Mouse (Mus musculus) forebrain, embryonic 15.5 days (tissue): Measurements from ENCODE around the gene Slc25a25. TPM values are rescaled to one million over a fixed set of nuclear protein-coding genes. Genes with fewer than 3 reads are reported as not detected.

Experiments used
- ATAC-seq: fragments of 200-750 bp; cut with Nextera tagmentation; replicated peaks from 2 replicates; pipeline ENCODE4 v1.8.0; 2017; ENCODE audit warnings: mild to moderate bottlenecking, moderate TSS enrichment, moderate library complexity
- H3K27ac ChIP-seq: fragments of 300-500 bp; sonication (generic); replicated peaks from 2 replicates; pipeline ENCODE4 v1.5.1; 2015; ENCODE audit warnings: mild to moderate bottlenecking, inconsistent platforms
- H3K27me3 ChIP-seq: fragments of 300-500 bp; sonication (generic); 2 replicates; pipeline ENCODE4 v1.6.1; 2015; ENCODE audit warnings: inconsistent platforms
- H3K36me3 ChIP-seq: fragments of 300-500 bp; sonication (generic); 2 replicates; pipeline ENCODE4 v1.6.1; 2015; ENCODE audit warnings: mild to moderate bottlenecking, inconsistent platforms
- H3K4me1 ChIP-seq: fragments of 300-500 bp; sonication (generic); 2 replicates; pipeline ENCODE4 v1.6.1; 2015; ENCODE audit warnings: inconsistent platforms
- H3K4me2 ChIP-seq: fragments of 300-500 bp; sonication (generic); replicated peaks from 2 replicates; pipeline ENCODE4 v1.6.1; 2015; ENCODE audit warnings: mild to moderate bottlenecking, inconsistent platforms
- H3K4me3 ChIP-seq: fragments of 300-500 bp; sonication (generic); 2 replicates; pipeline ENCODE4 v1.5.1; 2015; ENCODE audit warnings: mild to moderate bottlenecking, inconsistent platforms
- H3K9ac ChIP-seq: fragments of 300-500 bp; sonication (generic); replicated peaks from 2 replicates; pipeline ENCODE4 v1.6.1; 2015; ENCODE audit warnings: mild to moderate bottlenecking, inconsistent platforms
- H3K9me3 ChIP-seq: fragments of 300-500 bp; sonication (generic); 2 replicates; pipeline ENCODE4 v1.6.1; 2016; ENCODE audit warnings: inconsistent platforms
- WGBS: fragments of 180-500 bp; shearing (Covaris S2); methylation state at CpG from one replicate; pipeline ENCODE4 v1.1.7; 2015; ENCODE audit warnings: mixed read lengths; 5-methylcytosine and 5-hydroxymethylcytosine counted together
- polyA plus RNA-seq: library from polyadenylated mRNA; unstranded; fragments of >200 nt; fragmentation: Nextera tagmentation; extraction: Ambion mirVana; gene quantifications from 2 replicates; pipeline ENCODE4 v1.2.1, GENCODE M21; 2015

Slc25a25 gene
- polyA plus RNA-seq, 1 experiment from 2014 or later = 48.2 TPM

DNA sequence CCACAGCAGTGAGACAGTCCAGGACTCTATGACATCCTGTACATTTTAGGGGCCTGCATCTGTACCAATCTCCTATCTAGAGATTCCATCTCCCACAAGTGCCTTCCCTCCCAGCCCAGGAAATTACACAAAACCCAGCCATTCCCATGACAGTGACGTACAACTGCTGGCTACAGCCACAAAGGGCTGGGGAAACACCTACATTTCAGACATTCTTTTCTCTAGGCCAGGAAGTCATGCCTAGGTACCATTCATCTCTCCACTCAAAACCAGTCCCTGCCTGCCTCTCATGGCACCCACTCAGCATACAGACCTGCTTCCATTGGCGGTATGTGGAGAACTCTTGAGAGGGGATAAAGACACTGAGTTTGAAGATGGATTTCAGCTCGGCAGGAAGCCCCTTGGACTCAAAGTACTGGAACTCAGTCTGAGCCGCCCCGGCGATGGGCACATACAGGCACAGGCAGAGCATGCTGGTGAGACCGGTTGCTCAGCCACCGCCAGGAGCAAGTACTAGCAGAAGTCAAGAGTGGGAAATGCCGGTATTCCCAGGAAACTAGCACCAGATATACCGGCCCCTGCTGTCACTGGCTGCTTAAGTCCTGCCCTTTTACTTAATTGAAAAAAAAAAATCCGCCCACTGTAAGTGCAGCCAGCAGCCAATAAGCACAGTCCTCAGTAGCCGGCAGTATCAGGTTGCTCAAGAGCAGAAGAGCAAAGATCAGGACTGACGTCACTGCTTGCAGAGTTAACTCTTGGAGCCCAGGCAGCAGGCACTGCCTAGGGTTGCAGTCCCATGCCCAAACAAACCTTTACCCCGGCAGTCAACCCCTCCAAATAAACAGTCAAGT lies 27.5 kb downstream of the Slc25a25 start:
- peaks cover 41% of the 10 kb centered on the region for H3K4me1 ChIP-seq
- H3K9me3 ChIP-seq = no peaks in the 10 kb centered on the region
- no peaks in the 10 kb centered on the region for H3K27me3 ChIP-seq
- WGBS = 2% methylated on average over 14 of the region's 14 CpGs
- peak overlapping the region; percentile 35 for H3K27ac ChIP-seq
- peak overlapping the region; percentile 33 for H3K4me3 ChIP-seq
- peak; percentile 57; the same call in 1 of the 2 replicates for ATAC-seq
- peaks cover 23% of the 10 kb centered on the region for H3K36me3 ChIP-seq
- peak overlapping the region; percentile 33 for H3K9ac ChIP-seq
- H3K4me2 ChIP-seq = peak overlapping the region; percentile 43

- Histone ChIP-seq H3K4me2 (no peak overlapping the region), H3K4me1 (peaks cover 25% of the 10 kb centered on the region), H3K27me3 (no peaks in the 10 kb centered on the region), H3K36me3 (peaks cover 42% of the 10 kb centered on the region), H3K27ac (no peak overlapping the region), H3K9me3 (no peaks in the 10 kb centered on the region), H3K9ac (no peak overlapping the region), H3K4me3 (no peak overlapping the region)
- no peak for ATAC-seq
- 97% methylated on average over 6 of the region's 6 CpGs for WGBS
These were observed 29.4 kb downstream of the Slc25a25 start for GRCm38 (mm10) chr2:32421851-32422251.

GRCm38 (mm10) chr2:32420647-32421046 lies 30.6 kb downstream of the Slc25a25 start:
- Histone ChIP-seq H3K9me3 (no peaks in the 10 kb centered on the region), H3K27ac (no peak overlapping the region), H3K4me1 (peaks cover 25% of the 10 kb centered on the region), H3K4me2 (no peak overlapping the region), H3K4me3 (no peak overlapping the region), H3K9ac (no peak overlapping the region), H3K27me3 (no peaks in the 10 kb centered on the region), H3K36me3 (peaks cover 54% of the 10 kb centered on the region)
- 87% methylated on average over 6 of the region's 6 CpGs for whole genome bisulfite sequencing
- no peak for ATAC-seq

- H3K36me3 ChIP-seq = peaks cover 59% of the 10 kb centered on the region
- 93% methylated on average over 12 of the region's 12 CpGs for WGBS
These were observed 31.1 kb downstream of the Slc25a25 start for GRCm38 (mm10) chr2:32420066-32420608.

GRCm38 (mm10) chr2:32419359-32419758 lies 31.9 kb downstream of the Slc25a25 start:
- WGBS = 90% methylated on average over 3 of the region's 3 CpGs
- H3K27me3 ChIP-seq = no peaks in the 10 kb centered on the region
- H3K27ac ChIP-seq = no peak overlapping the region
- H3K9ac ChIP-seq = no peak overlapping the region
- H3K4me2 ChIP-seq = no peak overlapping the region
- no peak overlapping the region for H3K4me3 ChIP-seq
- no peaks in the 10 kb centered on the region for H3K9me3 ChIP-seq
- no peak for ATAC-seq
- peaks cover 19% of the 10 kb centered on the region for H3K4me1 ChIP-seq
- peaks cover 67% of the 10 kb centered on the region for H3K36me3 ChIP-seq

More at GRCm38 (mm10) chr2:32420066-32420608, 31.1 kb downstream of the Slc25a25 start:
- Histone ChIP-seq H3K27me3 (no peaks in the 10 kb centered on the region), H3K4me3 (no peak overlapping the region), H3K9ac (no peak overlapping the region), H3K4me2 (no peak overlapping the region), H3K27ac (no peak overlapping the region), H3K4me1 (peaks cover 25% of the 10 kb centered on the region), H3K9me3 (no peaks in the 10 kb centered on the region)
- no peak for ATAC-seq

GRCm38 (mm10) chr2:32418430-32419151 lies 32.7 kb downstream of the Slc25a25 start:
- Histone ChIP-seq H3K9ac (no peak overlapping the region), H3K9me3 (no peaks in the 10 kb centered on the region), H3K4me3 (no peak overlapping the region), H3K27me3 (no peaks in the 10 kb centered on the region), H3K36me3 (peaks cover 73% of the 10 kb centered on the region), H3K4me2 (no peak overlapping the region), H3K27ac (no peak overlapping the region), H3K4me1 (peaks cover 11% of the 10 kb centered on the region)
- WGBS = 89% methylated on average over 12 of the region's 12 CpGs
- ATAC-seq = no peak

- 92% methylated on average over 8 of the region's 8 CpGs for WGBS
- H3K4me3 ChIP-seq = no peak overlapping the region
- no peaks in the 10 kb centered on the region for H3K9me3 ChIP-seq
- H3K4me1 ChIP-seq = 0 out of 2 replicates have a peak, but pooled peaks cover 2% of the 10 kb centered on the region
- no peak overlapping the region for H3K27ac ChIP-seq
- no peaks in the 10 kb centered on the region for H3K27me3 ChIP-seq
- peaks cover 73% of the 10 kb centered on the region for H3K36me3 ChIP-seq
- no peak for ATAC-seq
- no peak overlapping the region for H3K4me2 ChIP-seq
- H3K9ac ChIP-seq = no peak overlapping the region
These were observed 33.8 kb downstream of the Slc25a25 start for GRCm38 (mm10) chr2:32417486-32417885.

DNA sequence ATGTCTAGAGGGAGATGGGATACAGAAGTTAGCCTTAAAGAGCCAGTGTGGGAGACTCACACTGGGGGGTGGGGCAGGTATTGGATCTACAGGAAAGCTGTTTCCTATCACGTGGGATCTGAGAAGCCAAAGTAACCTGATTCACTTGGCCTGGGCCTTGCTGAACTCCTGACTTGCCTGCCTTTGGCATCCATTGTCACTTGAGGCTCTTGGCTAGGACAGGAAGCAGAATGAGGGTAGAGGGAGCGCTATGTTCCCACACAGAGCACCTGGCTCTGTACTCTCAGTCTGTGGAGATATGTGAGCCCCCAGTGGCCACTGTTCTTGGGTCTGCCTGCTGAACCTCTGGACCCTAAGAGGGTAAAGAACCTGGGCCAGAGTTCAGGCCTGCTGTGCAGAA lies 34.7 kb downstream of the Slc25a25 start:
- ATAC-seq = no peak
- WGBS = 96% methylated on average over 2 of the region's 2 CpGs
- Histone ChIP-seq H3K4me3 (no peak overlapping the region), H3K9me3 (no peaks in the 10 kb centered on the region), H3K27me3 (no peaks in the 10 kb centered on the region), H3K36me3 (peaks cover 73% of the 10 kb centered on the region), H3K4me2 (no peak overlapping the region), H3K27ac (no peak overlapping the region), H3K4me1 (no peaks in the 10 kb centered on the region), H3K9ac (no peak overlapping the region)

DNA sequence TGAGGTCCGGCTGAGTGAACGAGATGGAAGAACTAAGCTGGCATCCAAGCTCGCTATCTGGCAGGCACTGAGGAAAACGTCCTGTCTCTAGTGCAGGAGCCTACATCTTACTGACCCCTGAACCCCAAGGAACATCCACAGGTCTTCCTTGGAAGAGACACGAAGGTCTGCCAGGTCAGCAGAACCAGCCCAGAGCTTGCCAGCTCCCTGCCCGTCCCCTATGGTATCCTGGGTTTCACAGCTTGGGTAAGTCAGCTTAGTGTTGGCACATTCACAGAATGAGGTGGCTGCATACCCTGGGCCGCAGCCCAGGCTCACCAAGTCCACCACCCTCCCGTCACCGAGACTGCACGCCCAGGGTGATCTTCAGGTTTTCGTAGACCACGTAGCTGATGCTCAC lies 35.4 kb downstream of the Slc25a25 start:
- Histone ChIP-seq H3K9ac (no peak overlapping the region), H3K27ac (no peak overlapping the region), H3K9me3 (no peaks in the 10 kb centered on the region), H3K36me3 (peaks cover 71% of the 10 kb centered on the region), H3K4me1 (no peaks in the 10 kb centered on the region), H3K4me3 (no peak overlapping the region), H3K27me3 (no peaks in the 10 kb centered on the region), H3K4me2 (no peak overlapping the region)
- no peak for ATAC-seq
- WGBS = 93% methylated on average over 12 of the region's 12 CpGs

- Histone ChIP-seq H3K36me3 (peaks cover 52% of the 10 kb centered on the region), H3K9me3 (no peaks in the 10 kb centered on the region), H3K4me1 (no peaks in the 10 kb centered on the region), H3K27ac (no peak overlapping the region), H3K27me3 (no peaks in the 10 kb centered on the region), H3K9ac (no peak overlapping the region), H3K4me2 (no peak overlapping the region), H3K4me3 (no peak overlapping the region)
- no peak for ATAC-seq
- WGBS = 73% methylated on average over 5 of the region's 5 CpGs
These were observed 37.3 kb downstream of the Slc25a25 start for GRCm38 (mm10) chr2:32413936-32414335.

DNA sequence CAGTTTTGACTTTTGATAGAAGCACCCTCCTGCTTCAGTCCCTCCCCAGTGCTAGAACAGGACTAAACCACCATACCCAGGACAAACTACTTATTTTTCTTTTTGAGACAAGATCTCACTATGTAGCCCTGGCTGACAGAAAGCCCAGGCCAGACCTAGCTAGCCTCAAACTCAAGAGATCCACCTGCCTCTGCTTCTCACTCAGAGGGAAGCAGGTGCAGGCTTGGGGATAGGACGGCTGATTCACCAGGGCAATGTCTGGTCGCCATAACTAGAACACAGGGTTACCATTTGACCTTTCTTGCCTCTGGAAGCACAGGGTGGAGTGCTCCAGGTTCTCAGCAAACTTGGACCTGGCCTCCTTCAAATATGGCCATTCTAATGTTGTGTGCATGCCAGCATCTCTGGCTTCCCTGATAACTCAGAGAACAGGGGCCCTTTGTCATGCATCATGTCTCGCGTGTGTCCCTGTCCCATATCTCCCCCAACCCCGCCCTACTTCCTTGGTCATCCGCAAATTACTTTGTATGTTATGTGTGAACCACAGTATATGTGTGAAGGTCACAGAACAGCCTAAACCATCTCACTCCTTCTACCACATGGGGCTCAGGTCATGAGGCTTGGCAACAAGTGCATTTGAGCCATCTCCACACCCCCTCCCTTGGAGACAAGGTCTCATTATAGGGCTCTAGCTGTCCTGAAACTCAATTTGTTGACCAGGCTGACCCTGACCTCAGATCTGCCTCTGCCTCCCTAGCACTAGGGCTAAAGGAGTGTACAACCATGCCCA lies 38.3 kb downstream of the Slc25a25 start:
- Histone ChIP-seq H3K27me3 (no peaks in the 10 kb centered on the region), H3K27ac (no peak overlapping the region), H3K36me3 (peaks cover 42% of the 10 kb centered on the region), H3K9me3 (no peaks in the 10 kb centered on the region), H3K9ac (no peak overlapping the region), H3K4me3 (no peak overlapping the region), H3K4me1 (no peaks in the 10 kb centered on the region), H3K4me2 (no peak overlapping the region)
- WGBS = 93% methylated on average over 6 of the region's 6 CpGs
- no peak for ATAC-seq
